Mouse (Mus musculus) telencephalon, adult 2 months (tissue): ENCODE results near the gene Tomm40l.
"Not testable (repeated sequence)": the region's sequence is repeated elsewhere in the genome, so short reads cannot be mapped to it uniquely, and the experiment has no call there.

Source experiments
- DNase-seq: peaks from one replicate; pipeline ENCODE4 v3.0.0-alpha.2; 2011; ENCODE audit warnings: low read depth, low spot score

The Tomm40l gene

GRCm38 (mm10) chr1:171250680-171251593 is 28.6 kb upstream of the Tomm40l start, which contains the start of gene Ndufs2:
Ndufs2 (minus strand) TSS chr1:171251388.
- no peak for DNase-seq

GRCm38 (mm10) chr1:171249913-171250600 is 27.7 kb upstream of the Tomm40l start, which contains the start of gene Adamts4:
Adamts4 (plus strand) TSS chr1:171250421.
- DNase-seq: peak; percentile 55

- DNase-seq: peak; percentile 55
Measured at GRCm38 (mm10) chr1:171248386-171249226, 26.3 kb upstream of the Tomm40l start.

- DNase-seq: no peak
Measured at GRCm38 (mm10) chr1:171247916-171248315, 25.6 kb upstream of the Tomm40l start.

- DNase-seq: no peak
Measured at GRCm38 (mm10) chr1:171247453-171247841, 25.1 kb upstream of the Tomm40l start.

- DNase-seq: peak; percentile 100
Measured at GRCm38 (mm10) chr1:171246709-171247452, 24.6 kb upstream of the Tomm40l start.

- DNase-seq: no peak
Measured at GRCm38 (mm10) chr1:171245353-171245752, 23.0 kb upstream of the Tomm40l start.

GRCm38 (mm10) chr1:171241952-171242351 is 19.6 kb upstream of the Tomm40l start:
- not testable (repeated sequence) for DNase-seq

- no peak for DNase-seq
Measured at GRCm38 (mm10) chr1:171240911-171241310, 18.6 kb upstream of the Tomm40l start.

- DNase-seq: no peak
Measured at GRCm38 (mm10) chr1:171239992-171240744, 17.9 kb upstream of the Tomm40l start.

- no peak for DNase-seq
Measured at GRCm38 (mm10) chr1:171238463-171238862, 16.1 kb upstream of the Tomm40l start.

GRCm38 (mm10) chr1:171237438-171237837 is 15.1 kb upstream of the Tomm40l start:
- no peak for DNase-seq

GRCm38 (mm10) chr1:171235791-171236190 is 13.5 kb upstream of the Tomm40l start:
- DNase-seq: no peak

GRCm38 (mm10) chr1:171234538-171234937 is 12.2 kb upstream of the Tomm40l start:
- DNase-seq: no peak

GRCm38 (mm10) chr1:171234126-171234525 is 11.8 kb upstream of the Tomm40l start, which contains the start of gene Fcer1g:
Fcer1g (minus strand) TSS chr1:171234365.
- DNase-seq: no peak

- no peak for DNase-seq
Measured at GRCm38 (mm10) chr1:171232800-171233730, 10.8 kb upstream of the Tomm40l start.

- DNase-seq: no peak
Measured at GRCm38 (mm10) chr1:171232348-171232747, 10.0 kb upstream of the Tomm40l start.

GRCm38 (mm10) chr1:171231844-171232243 is 9.5 kb upstream of the Tomm40l start:
- DNase-seq: no peak

- DNase-seq: no peak
Measured at GRCm38 (mm10) chr1:171230215-171230614, 7.9 kb upstream of the Tomm40l start.
